Mouse (Mus musculus): ENCODE results near the gene Osbpl8.
"Not testable (repeated sequence)": the region's sequence is repeated elsewhere in the genome, so short reads cannot be mapped to it uniquely, and the experiment has no call there.

Gene Osbpl8

DNA sequence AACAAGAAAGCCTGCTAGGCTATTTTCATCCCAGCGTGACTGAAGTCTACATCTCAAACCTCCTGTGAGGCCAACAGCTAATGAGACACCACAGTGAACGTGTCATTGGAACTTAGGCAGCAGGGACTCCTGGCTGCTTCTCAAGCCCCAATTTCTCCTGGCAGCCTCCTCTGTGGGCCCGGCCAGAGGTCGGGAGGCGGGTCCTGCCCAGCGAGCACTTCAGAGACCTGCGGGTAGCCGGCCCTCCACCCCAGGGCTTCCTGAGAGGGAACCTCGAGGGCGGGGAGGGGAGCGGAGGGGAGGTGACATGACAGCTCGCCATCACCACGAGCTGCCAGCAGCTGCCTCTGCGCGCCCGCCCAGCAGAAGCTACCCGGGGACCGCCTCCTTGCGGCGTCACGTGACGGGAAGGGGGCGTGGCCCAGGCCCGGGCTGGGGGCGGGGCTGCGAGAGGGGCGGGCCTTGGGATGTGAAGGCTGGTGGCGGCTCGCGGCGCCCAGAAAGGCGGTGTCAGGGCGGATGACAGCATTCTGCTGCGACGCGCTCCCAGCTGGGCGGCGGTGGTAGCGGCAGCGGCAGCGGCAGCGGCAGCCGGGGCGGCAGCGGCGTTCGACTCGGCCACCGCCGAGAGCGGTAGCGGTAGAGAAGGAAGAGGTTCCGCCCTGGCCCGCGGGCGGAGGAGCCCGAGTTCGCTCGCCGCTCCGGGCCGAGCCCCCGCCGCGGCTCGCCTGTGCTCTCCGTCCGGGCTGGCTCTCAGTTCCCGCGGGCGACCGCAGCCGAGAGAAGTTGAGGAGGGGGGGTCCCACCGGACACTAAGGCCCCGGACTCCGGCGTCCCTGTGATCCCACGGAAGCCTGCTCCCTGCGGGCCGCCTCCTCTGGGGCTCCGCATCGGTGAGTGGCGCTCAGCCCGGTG lies at the start of gene Osbpl8:
TSS of gene Osbpl8 (plus strand) at position 449 of the 915 bp plus-strand sequence.
- peak; percentile 100 for DNase-seq

GRCm38 (mm10) chr10:111117198-111117845 lies 47.2 kb upstream of the Osbpl8 start:
- peak; percentile 52 for DNase-seq

DNA sequence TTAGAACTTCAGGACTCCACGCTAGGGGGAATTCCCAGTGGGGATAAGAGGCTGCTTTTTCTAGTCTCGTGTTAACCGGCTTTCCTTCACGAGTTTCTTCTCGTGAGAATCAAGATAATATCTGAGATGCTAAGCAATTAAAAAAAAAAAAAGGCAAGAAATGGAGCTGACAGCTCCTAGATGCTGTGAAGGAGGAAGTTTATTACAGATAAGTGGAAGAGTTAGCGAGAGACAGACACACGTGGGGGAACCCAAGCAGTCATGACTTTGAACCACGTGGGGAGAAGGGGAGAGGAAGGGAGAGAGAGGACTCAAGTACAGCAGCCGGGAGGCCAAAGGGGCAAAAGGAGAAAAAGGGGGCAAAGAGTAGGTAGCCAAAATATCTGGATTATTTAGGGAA lies 46.3 kb upstream of the Osbpl8 start:
- DNase-seq: no peak

GRCm38 (mm10) chr10:111118991-111119650 lies 45.4 kb upstream of the Osbpl8 start:
- no peak for DNase-seq

DNA sequence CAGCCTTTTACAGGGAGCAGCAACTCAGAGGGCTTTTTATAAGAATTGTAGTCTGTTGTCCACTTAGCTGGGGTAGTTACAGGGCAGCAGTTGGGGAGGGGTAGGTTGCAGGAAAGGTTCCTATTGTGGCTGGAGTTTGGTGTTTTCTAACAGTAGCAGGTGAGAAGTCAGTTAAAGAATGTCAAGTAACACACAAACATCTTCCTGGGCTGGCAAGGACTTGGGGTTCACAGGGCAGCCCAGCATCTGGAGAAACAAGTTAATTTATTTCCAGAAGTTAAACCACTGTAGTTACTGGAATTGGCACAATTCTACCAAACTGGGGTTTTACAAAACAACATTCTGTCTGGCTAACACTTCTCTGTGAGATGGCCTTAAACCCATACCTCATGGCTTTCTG lies 44.8 kb upstream of the Osbpl8 start:
- DNase-seq: peak; percentile 58

DNA sequence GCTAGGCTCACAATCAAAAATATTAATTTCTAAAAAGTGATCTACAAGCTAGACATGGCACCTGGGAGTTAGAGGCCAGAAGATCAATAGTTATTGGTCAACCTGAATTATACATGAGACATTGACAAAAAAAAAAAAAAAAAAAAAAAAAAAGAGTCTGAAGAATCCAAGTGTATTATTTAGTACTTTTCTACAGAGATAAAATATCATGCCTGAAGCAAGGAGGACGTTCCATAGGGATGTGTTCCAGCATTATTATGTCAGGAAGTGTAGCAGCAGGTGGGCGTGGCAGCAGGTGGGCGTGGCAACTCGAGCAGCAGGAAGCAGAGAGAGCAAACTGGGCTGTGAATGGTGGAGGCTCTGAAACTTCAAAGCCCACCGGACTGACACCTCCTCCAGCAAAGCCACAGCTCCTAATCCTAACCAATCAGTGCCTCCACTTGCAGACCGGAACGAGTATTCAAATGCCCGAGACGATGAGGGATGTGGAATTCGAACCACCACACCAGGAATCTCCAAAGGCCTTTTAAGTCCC lies 41.6 kb upstream of the Osbpl8 start:
- DNase-seq: no peak

DNA sequence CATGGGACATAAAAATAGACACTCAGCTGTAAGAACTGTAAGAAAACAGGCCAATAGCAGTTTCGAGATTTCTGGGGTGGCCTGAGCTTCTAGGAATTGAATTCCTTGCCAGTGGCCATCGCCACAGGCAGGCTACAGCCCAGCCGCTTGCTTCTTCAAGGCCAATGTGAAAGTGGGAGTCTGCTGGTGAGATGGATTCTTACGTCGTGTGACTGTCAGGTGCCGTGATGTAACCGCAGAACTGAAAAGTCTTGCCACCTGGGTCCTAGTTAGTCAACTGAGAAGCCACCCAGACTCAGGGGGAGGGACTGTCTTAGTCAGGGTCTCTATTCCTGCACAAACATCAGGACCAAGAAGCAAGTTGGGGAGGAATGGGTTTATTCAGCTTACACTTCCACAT lies 40.4 kb upstream of the Osbpl8 start:
- DNase-seq: no peak

- DNase-seq: no peak
These were observed 39.7 kb upstream of the Osbpl8 start for GRCm38 (mm10) chr10:111124767-111125315.

GRCm38 (mm10) chr10:111127388-111127787 lies 37.2 kb upstream of the Osbpl8 start:
- DNase-seq: no peak

GRCm38 (mm10) chr10:111128493-111128892 lies 36.1 kb upstream of the Osbpl8 start:
- DNase-seq: no peak

DNA sequence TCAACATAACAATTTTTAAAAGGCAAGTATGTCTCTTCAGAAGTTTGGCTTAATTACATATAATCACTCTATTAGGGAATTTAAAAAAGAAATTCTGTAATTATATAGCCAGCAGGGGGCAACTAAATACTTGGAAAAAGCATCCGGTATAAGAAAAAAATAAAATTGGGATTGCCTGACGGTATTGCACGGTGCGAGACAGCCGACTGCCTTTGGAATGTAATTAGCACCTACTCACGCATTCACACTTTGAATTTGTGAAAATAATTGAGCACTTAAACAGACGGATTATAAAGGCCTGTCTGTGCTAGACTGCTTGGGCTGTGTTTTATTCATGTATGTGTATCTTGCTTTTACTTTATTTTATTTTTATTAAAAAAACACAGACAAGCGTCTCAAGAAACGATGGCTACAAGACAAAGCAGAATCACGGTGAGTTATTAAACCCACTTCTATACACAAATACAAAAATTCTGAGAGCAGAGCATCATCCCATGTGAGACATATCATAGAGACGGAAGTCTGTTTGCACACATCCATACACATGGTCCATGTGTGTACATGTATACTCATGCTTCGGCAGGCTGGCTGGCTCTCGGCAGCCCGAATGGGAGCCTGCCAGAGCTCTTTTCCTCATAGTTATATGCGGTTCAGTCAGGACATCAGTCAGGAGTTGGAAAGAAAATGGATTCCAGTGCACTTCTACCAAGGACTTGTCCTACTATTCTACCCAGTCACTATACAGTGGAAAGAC lies 34.5 kb upstream of the Osbpl8 start:
- no peak for DNase-seq

- peak; percentile 57 for DNase-seq
These were observed 33.7 kb upstream of the Osbpl8 start for GRCm38 (mm10) chr10:111130872-111131271.

DNA sequence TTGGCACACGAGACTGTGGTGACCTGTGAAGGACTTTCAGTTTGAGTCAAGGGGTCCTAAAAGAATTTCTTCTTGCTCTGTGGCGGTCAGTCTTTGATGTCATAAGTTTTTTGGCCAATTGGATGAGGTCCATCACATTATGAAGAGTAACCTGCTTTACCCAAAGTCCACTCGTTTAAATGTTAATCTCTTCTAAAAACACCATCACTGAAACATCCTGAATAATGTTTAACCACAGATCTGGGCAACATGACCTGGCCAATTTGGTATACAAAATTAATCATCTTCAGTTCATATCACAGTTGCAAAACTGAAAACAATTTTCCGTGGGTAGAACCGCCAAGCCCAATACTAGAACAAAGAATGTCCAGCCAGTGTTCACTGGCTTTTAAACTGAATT lies 31.3 kb upstream of the Osbpl8 start:
- DNase-seq: peak; percentile 45

DNA sequence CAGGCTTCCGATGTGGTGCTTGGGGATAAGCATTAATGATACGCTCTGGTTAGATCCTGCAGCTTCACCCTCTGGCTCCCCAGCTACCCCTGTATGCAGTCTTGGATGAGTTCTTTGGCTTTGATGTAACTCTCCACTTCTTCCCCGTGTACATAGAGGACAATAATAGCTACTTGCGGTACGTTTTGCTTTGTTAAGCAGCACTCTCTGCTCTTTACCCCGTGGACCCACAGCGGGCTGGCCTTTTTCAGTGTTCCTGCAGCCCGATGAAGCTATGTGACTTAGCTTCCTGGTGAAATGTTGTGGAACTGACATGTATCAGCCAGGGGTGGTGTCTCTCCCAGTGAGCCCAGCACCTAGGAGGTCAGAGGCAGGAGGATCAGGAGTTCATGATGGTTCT lies 30.6 kb upstream of the Osbpl8 start:
- peak; percentile 59 for DNase-seq

DNA sequence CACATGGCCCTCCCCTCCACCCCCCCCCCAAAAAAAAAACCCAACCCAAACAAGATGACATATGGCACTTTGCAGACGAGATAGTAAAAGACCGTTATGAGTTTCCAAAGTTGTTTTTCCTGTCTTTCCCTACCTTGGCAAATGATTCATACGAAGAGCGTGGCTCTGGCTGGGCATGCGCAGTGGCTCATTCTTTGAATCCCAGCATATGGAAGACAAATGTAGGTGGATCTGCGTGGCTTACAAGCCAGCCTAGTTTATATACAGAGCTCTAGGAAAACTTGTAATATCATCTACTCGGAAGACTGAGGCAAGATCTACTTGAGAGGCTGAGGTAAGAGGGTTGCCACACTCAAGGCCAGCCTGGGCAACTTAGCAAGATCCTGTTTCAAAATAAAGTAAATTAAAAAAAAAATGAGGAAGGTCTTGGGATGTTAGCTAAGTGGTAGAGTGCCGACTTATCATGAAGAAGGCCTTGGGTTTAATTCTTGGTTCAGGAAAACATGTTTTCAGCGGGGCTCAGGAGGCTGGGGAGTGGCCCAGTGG lies 30.1 kb upstream of the Osbpl8 start:
- no peak for DNase-seq

DNA sequence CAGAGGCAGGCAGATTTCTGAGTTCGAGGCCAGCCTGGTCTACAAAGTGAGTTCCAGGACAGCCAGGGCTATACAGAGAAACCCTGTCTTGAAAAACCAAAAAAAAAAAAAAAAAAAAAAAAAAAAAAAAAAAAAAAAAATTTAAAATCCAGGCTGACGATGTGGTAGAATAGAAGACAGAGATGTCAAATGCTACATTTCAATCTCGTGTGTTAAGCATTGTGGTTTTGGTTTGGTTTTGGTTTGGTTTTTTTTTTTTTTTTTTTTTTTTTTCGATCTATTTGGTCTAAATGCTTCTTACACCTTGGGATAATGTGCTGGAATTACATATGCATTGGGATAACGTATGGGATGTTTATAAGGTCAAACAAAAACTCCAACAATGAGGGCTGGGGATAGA lies 28.2 kb upstream of the Osbpl8 start:
- DNase-seq: not testable (repeated sequence)

DNA sequence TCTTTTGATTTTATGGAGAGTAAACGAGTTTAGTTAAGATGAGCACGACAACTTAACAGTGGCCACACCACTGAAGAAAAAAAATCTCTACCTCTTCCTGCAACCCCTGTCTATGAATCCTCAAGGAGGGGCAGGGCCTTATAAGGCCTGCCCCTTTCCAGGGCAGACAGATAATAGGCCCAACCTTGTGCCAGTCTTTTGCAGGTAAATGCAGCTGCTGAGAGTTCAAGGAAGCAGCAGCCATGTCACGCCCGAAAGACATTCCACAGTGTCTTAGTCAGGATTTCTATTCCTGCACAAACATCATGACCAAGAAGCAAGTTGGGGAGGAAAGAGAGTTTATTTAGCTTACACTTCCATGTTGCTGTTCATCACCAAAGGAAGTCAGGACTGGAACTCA lies 26.6 kb upstream of the Osbpl8 start:
- no peak for DNase-seq

DNA sequence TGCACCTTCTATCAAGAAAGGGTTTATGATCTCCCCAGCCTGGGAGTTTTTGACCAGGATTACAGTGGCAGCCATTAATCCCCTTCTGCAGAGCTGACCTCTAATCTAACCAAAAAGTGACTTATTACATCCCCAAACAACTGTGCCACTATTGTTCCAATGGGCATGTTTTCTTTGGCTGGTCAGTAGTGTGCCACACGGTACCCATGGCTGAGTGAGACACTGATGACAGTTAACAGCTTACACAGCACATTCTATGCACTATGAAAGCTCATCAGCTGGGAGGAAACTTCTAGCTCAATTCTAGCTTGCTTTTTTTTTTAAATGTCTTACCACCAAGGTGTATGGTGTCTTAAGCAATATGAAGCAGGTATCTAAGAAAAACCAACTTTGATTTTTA lies 25.4 kb upstream of the Osbpl8 start:
- peak; percentile 24 for DNase-seq

GRCm38 (mm10) chr10:111139881-111140280 lies 24.7 kb upstream of the Osbpl8 start:
- peak; percentile 58 for DNase-seq

GRCm38 (mm10) chr10:111144371-111144959 lies 20.1 kb upstream of the Osbpl8 start:
- DNase-seq: no peak

DNA sequence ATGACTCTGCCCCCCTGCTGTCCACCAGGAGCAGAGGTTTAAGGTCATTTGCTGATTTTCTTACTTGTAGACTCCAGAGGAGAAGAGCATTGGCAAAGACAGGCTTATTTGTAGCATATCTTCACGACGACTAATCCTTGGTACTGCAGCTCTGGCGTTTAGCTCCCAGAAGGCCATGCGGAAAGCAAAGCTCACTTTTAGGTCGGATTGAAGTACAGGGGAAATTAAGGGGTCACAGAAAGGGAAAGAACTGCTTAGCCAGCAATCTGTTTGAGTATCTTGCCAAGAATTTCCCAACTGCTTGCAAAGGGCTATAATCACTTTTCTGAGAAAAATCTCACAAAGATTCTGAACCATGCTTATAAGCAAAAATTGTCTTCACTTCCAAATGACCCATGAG lies 14.8 kb upstream of the Osbpl8 start:
- DNase-seq: peak; percentile 30

GRCm38 (mm10) chr10:111155065-111155464 lies 9.5 kb upstream of the Osbpl8 start:
- no peak for DNase-seq

Data from kidney, postnatal 14 days (tissue).